Mouse (Mus musculus) small intestine, adult 2 months (tissue): ENCODE measurements around the gene Rcan3.

Experiments used
- CTCF ChIP-seq: fragments of 200-500 bp; IDR thresholded peaks from 2 replicates; pipeline ENCODE4 v1.5.1; 2012; ENCODE audit warnings: low read depth, mild to moderate bottlenecking, control low read depth, inconsistent platforms, low read length, moderate library complexity, mixed read lengths; ENCODE audit not compliant: insufficient replicate concordance, insufficient read length; ENCODE audit errors: extremely low read depth
- POLR2A ChIP-seq: fragments of 200-500 bp; IDR thresholded peaks from 2 replicates; pipeline ENCODE4 v1.6.1; 2012; ENCODE audit warnings: low read depth, mild to moderate bottlenecking, control low read depth, inconsistent platforms, low read length, moderate library complexity

DNA sequence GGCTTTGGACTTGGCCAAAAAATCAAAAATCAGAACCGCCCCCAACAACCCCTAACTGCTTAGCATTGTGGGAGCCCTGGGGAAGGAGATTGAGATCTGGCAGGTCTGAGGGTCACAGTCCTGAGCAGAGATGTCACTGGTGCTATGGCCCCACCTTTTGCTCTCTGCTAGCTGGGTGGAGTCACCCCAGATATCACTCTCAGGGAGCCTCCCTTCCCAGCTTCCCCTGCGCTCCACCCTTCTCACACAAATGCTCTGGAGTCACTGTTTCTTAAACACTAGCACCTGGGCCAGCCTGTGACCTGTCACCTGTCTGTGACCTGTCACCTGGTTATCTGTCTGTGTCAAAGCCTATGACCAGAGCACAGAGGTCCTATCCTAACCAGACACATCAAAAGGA is 28.7 kb downstream of the Rcan3 start:
- TF ChIP-seq POLR2A (no peak), CTCF (no peak)
